Mouse (Mus musculus) ES-E14 (cell line): Measurements from ENCODE around the gene Adam22.

Source experiments
- HCFC1 ChIP-seq: IDR thresholded peaks from 2 replicates; pipeline ENCODE4 v1.6.1; 2012; ENCODE audit warnings: low read length, inconsistent platforms, borderline replicate concordance; ENCODE audit not compliant: insufficient read depth
- ZC3H11A ChIP-seq: IDR thresholded peaks from 2 replicates; pipeline ENCODE4 v1.6.1; 2012; ENCODE audit warnings: low read depth, mild to moderate bottlenecking, inconsistent platforms, low read length, borderline replicate concordance
- ZNF384 ChIP-seq: IDR thresholded peaks from 2 replicates; pipeline ENCODE4 v1.6.1; 2012; ENCODE audit warnings: low read depth, low read length, inconsistent platforms

DNA sequence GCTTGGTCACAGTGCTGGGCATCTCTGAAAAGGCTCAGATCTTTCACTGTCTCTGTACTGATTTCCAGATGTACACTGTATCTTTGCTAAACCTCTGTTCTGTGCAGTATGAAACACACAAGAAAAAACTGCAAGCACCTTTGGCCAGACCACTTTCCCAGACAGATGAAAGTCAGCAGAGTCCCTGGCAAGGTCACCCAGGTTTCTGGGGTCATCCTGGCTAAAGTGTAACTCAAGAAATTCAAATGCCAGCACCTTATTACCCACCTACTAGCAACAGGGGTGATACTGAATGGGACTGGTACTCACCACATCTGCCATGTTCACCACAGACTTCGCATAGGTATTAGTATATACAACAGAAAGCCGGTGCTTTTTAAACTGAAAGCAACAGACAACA is 221.8 kb downstream of the Adam22 start:
- no peak for TF ChIP-seq ZC3H11A
- no peak for TF ChIP-seq HCFC1
- no peak for TF ChIP-seq ZNF384
